Mouse (Mus musculus): ENCODE measurements around the gene Ccr10. TPM values are rescaled to one million over a fixed set of nuclear protein-coding genes. Genes with fewer than 3 reads are reported as not detected.

Ccr10 gene
- polyA plus RNA-seq, 1 experiment from 2014 or later = 0.24 TPM

- H3K27me3 ChIP-seq = no peaks in the 10 kb centered on the region
- WGBS = 88% methylated on average over 5 of the region's 5 CpGs
- ATAC-seq (ENCODE audit: insufficient number of reproducible peaks, low FRiP score, low TSS enrichment, low read depth) = no peak
- no peak overlapping the region for H3K4me3 ChIP-seq (replicated peaks)
- H3K4me2 ChIP-seq (replicated peaks) = no peak overlapping the region
- H3K4me1 ChIP-seq = peaks cover 24% of the 10 kb centered on the region
- H3K9me3 ChIP-seq (replicated peaks) = no peaks in the 10 kb centered on the region
- H3K36me3 ChIP-seq = 0 out of 2 replicates have a peak, but pooled peaks cover 6% of the 10 kb centered on the region
- H3K27ac ChIP-seq (replicated peaks) = no peak overlapping the region
- H3K9ac ChIP-seq = no peak overlapping the region
Measured at GRCm38 (mm10) chr11:101187541-101187940, 12.3 kb upstream of the Ccr10 start.

- Histone ChIP-seq H3K4me3 (replicated peaks) (no peak overlapping the region), H3K9me3 (replicated peaks) (no peaks in the 10 kb centered on the region), H3K9ac (no peak overlapping the region), H3K27ac (replicated peaks) (no peak overlapping the region), H3K27me3 (no peaks in the 10 kb centered on the region), H3K4me2 (replicated peaks) (no peak overlapping the region), H3K4me1 (peaks cover 24% of the 10 kb centered on the region), H3K36me3 (0 out of 2 replicates have a peak, but pooled peaks cover 6% of the 10 kb centered on the region)
- WGBS = 84% methylated on average over 27 of the region's 27 CpGs
- ATAC-seq (ENCODE audit: insufficient number of reproducible peaks, low FRiP score, low TSS enrichment, low read depth) = no peak
Measured at GRCm38 (mm10) chr11:101186526-101187247, 11.4 kb upstream of the Ccr10 start.

GRCm38 (mm10) chr11:101185441-101185840, 10.2 kb upstream of the Ccr10 start:
- 0 out of 2 replicates have a peak, but pooled peaks cover 6% of the 10 kb centered on the region for H3K36me3 ChIP-seq
- peaks cover 13% of the 10 kb centered on the region for H3K4me1 ChIP-seq
- WGBS = 91% methylated on average over 4 of the region's 4 CpGs
- H3K9ac ChIP-seq = no peak overlapping the region
- no peak for ATAC-seq (ENCODE audit: insufficient number of reproducible peaks, low FRiP score, low TSS enrichment, low read depth)
- H3K9me3 ChIP-seq (replicated peaks) = no peaks in the 10 kb centered on the region
- H3K27ac ChIP-seq (replicated peaks) = no peak overlapping the region
- no peaks in the 10 kb centered on the region for H3K27me3 ChIP-seq
- H3K4me3 ChIP-seq (replicated peaks) = no peak overlapping the region
- H3K4me2 ChIP-seq (replicated peaks) = no peak overlapping the region

GRCm38 (mm10) chr11:101184984-101185383, 9.7 kb upstream of the Ccr10 start:
- ATAC-seq (ENCODE audit: insufficient number of reproducible peaks, low FRiP score, low TSS enrichment, low read depth) = no peak
- H3K27me3 ChIP-seq = no peaks in the 10 kb centered on the region
- no peak overlapping the region for H3K27ac ChIP-seq (replicated peaks)
- no peaks in the 10 kb centered on the region for H3K9me3 ChIP-seq (replicated peaks)
- WGBS = 81% methylated on average over 12 of the region's 12 CpGs
- H3K4me3 ChIP-seq (replicated peaks) = no peak overlapping the region
- no peak overlapping the region for H3K4me2 ChIP-seq (replicated peaks)
- no peak overlapping the region for H3K9ac ChIP-seq
- H3K4me1 ChIP-seq = peaks cover 9% of the 10 kb centered on the region
- H3K36me3 ChIP-seq = 0 out of 2 replicates have a peak, but pooled peaks cover 6% of the 10 kb centered on the region

- H3K36me3 ChIP-seq = 0 out of 2 replicates have a peak, but pooled peaks cover 6% of the 10 kb centered on the region
- H3K4me1 ChIP-seq = peaks cover 9% of the 10 kb centered on the region; the same call in 1 of the 2 replicates
- no peak overlapping the region for H3K27ac ChIP-seq (replicated peaks)
- H3K9ac ChIP-seq = no peak overlapping the region
- H3K4me3 ChIP-seq (replicated peaks) = no peak overlapping the region
- no peak for ATAC-seq (ENCODE audit: insufficient number of reproducible peaks, low FRiP score, low TSS enrichment, low read depth)
- H3K27me3 ChIP-seq = peaks cover 12% of the 10 kb centered on the region; the same call in 1 of the 2 replicates
- H3K4me2 ChIP-seq (replicated peaks) = no peak overlapping the region
- WGBS = 71% methylated on average over 14 of the region's 14 CpGs
- H3K9me3 ChIP-seq (replicated peaks) = no peaks in the 10 kb centered on the region
Measured at GRCm38 (mm10) chr11:101182771-101183517, 7.7 kb upstream of the Ccr10 start.

GRCm38 (mm10) chr11:101181961-101182360, 6.7 kb upstream of the Ccr10 start:
- WGBS = 88% methylated on average over 11 of the region's 11 CpGs
- Histone ChIP-seq H3K4me2 (replicated peaks) (no peak overlapping the region), H3K9me3 (replicated peaks) (no peaks in the 10 kb centered on the region), H3K4me3 (replicated peaks) (no peak overlapping the region), H3K27me3 (peaks cover 21% of the 10 kb centered on the region), H3K9ac (no peak overlapping the region), H3K36me3 (0 out of 2 replicates have a peak, but pooled peaks cover 4% of the 10 kb centered on the region), H3K4me1 (peaks cover 18% of the 10 kb centered on the region), H3K27ac (replicated peaks) (no peak overlapping the region)
- ATAC-seq (ENCODE audit: insufficient number of reproducible peaks, low FRiP score, low TSS enrichment, low read depth) = no peak

- H3K4me1 ChIP-seq = peaks cover 27% of the 10 kb centered on the region
- H3K9ac ChIP-seq = no peak overlapping the region
- no peak overlapping the region for H3K4me3 ChIP-seq (replicated peaks)
- no peak overlapping the region for H3K27ac ChIP-seq (replicated peaks)
- no peaks in the 10 kb centered on the region for H3K36me3 ChIP-seq
- no peak for ATAC-seq (ENCODE audit: insufficient number of reproducible peaks, low FRiP score, low TSS enrichment, low read depth)
- no peak overlapping the region for H3K4me2 ChIP-seq (replicated peaks)
- no peaks in the 10 kb centered on the region for H3K9me3 ChIP-seq (replicated peaks)
- peaks cover 29% of the 10 kb centered on the region for H3K27me3 ChIP-seq
- WGBS = 36% methylated on average over 10 of the region's 10 CpGs
Measured at GRCm38 (mm10) chr11:101180846-101181740, 5.8 kb upstream of the Ccr10 start.

GRCm38 (mm10) chr11:101180261-101180660, 5.0 kb upstream of the Ccr10 start:
- Histone ChIP-seq H3K4me3 (replicated peaks) (no peak overlapping the region), H3K4me1 (peaks cover 30% of the 10 kb centered on the region), H3K4me2 (replicated peaks) (no peak overlapping the region), H3K9me3 (replicated peaks) (no peaks in the 10 kb centered on the region), H3K36me3 (no peaks in the 10 kb centered on the region), H3K27me3 (peaks cover 34% of the 10 kb centered on the region), H3K27ac (replicated peaks) (no peak overlapping the region), H3K9ac (no peak overlapping the region)
- 74% methylated on average over 17 of the region's 17 CpGs for WGBS
- no peak for ATAC-seq (ENCODE audit: insufficient number of reproducible peaks, low FRiP score, low TSS enrichment, low read depth)

- Histone ChIP-seq H3K27me3 (peaks cover 43% of the 10 kb centered on the region), H3K4me1 (peaks cover 40% of the 10 kb centered on the region), H3K36me3 (no peaks in the 10 kb centered on the region), H3K4me2 (replicated peaks) (no peak overlapping the region), H3K27ac (replicated peaks) (no peak overlapping the region), H3K9me3 (replicated peaks) (no peaks in the 10 kb centered on the region), H3K4me3 (replicated peaks) (no peak overlapping the region), H3K9ac (no peak overlapping the region)
- 77% methylated on average over 15 of the region's 15 CpGs for WGBS
- no peak for ATAC-seq (ENCODE audit: insufficient number of reproducible peaks, low FRiP score, low TSS enrichment, low read depth)
Measured at GRCm38 (mm10) chr11:101179306-101179705, 4.1 kb upstream of the Ccr10 start.

GRCm38 (mm10) chr11:101178061-101179058, 3.1 kb upstream of the Ccr10 start:
- Histone ChIP-seq H3K36me3 (no peaks in the 10 kb centered on the region), H3K4me2 (replicated peaks) (peak overlapping the region; percentile 10; the same call in 1 of the 2 replicates), H3K4me1 (peaks cover 49% of the 10 kb centered on the region), H3K4me3 (replicated peaks) (no peak overlapping the region), H3K27me3 (peaks cover 46% of the 10 kb centered on the region), H3K27ac (replicated peaks) (no peak overlapping the region), H3K9ac (no peak overlapping the region), H3K9me3 (replicated peaks) (no peaks in the 10 kb centered on the region)
- WGBS = 50% methylated on average over 36 of the region's 36 CpGs
- ATAC-seq (ENCODE audit: insufficient number of reproducible peaks, low FRiP score, low TSS enrichment, low read depth) = no peak

All from embryonic facial prominence, embryonic 15.5 days (tissue).